Mouse (Mus musculus) left cerebral cortex, adult 2 months (tissue): ENCODE results near the gene Ccm2l. TPM values are rescaled to one million over a fixed set of nuclear protein-coding genes. Genes with fewer than 3 reads are reported as not detected.
A peak's percentile ranks its signal among the peaks of the same experiment; 100 is the strongest.

Experiments used
- DNase-seq, 2 experiments: peaks; one replicate each; pipeline ENCODE4 v3.0.0; 2021 to 2022; ENCODE audit warnings: low spot score in 2 of 2, mixed read lengths in 1 of 2; ENCODE audit errors: extremely low spot score in 1 of 2
- H3K27ac ChIP-seq: fragments of 200-600 bp; 2 replicates; pipeline ENCODE4 v1.8.1; 2022
- H3K4me3 ChIP-seq: fragments of 200-600 bp; 2 replicates; pipeline ENCODE4 v1.8.1; 2022
- CTCF ChIP-seq: fragments of 200-600 bp; IDR thresholded peaks from 2 replicates; pipeline ENCODE4 v1.8.1; 2022; ENCODE audit warnings: antibody characterized with exemption, mild to moderate bottlenecking, moderate library complexity
- intact Hi-C: fragments of 180-260 bp; cut with DNase I; formaldehyde crosslinking; loops from one replicate; pipeline ENCODE4 v1.15.1; 2025
- total RNA-seq, 2 experiments: library from RNA; stranded (reverse); gene quantifications; 2 replicates each; pipeline ENCODE4 v1.2.3; 2021

Gene Ccm2l
- total RNA-seq, 2 experiments from 2014 or later, result 5.4 to 6.2 TPM

- TF ChIP-seq CTCF, result no peak
- Histone ChIP-seq H3K27ac (no peak overlapping the region), H3K4me3 (no peak overlapping the region)
- intact Hi-C loops, result no loop called here
- DNase-seq, result no peak
Observed at GRCm38 (mm10) chr2:153109596-153109995, 43.8 kb downstream of the Ccm2l start.

- Histone ChIP-seq H3K27ac (no peak overlapping the region), H3K4me3 (no peak overlapping the region)
- TF ChIP-seq CTCF, result no peak
- intact Hi-C loops, result no loop called here
- no peak for DNase-seq
Observed at GRCm38 (mm10) chr2:153111298-153111697, 45.5 kb downstream of the Ccm2l start.

GRCm38 (mm10) chr2:153115679-153116081, 49.9 kb downstream of the Ccm2l start:
- no peak for TF ChIP-seq CTCF
- H3K4me3 ChIP-seq, result no peak overlapping the region
- DNase-seq, result no peak
- intact Hi-C loops, result no loop called here
- no peak overlapping the region for H3K27ac ChIP-seq

GRCm38 (mm10) chr2:153117051-153117486, 51.3 kb downstream of the Ccm2l start:
- intact Hi-C loops, result no loop called here
- no peak for DNase-seq
- Histone ChIP-seq H3K27ac (no peak overlapping the region), H3K4me3 (no peak overlapping the region)
- no peak for TF ChIP-seq CTCF

GRCm38 (mm10) chr2:153119488-153119887, 53.7 kb downstream of the Ccm2l start:
- no peak for TF ChIP-seq CTCF
- H3K27ac ChIP-seq, result no peak overlapping the region
- intact Hi-C loops, result no loop called here
- no peak overlapping the region for H3K4me3 ChIP-seq
- no peak for DNase-seq

GRCm38 (mm10) chr2:153120126-153120525, 54.4 kb downstream of the Ccm2l start:
- H3K4me3 ChIP-seq, result no peak overlapping the region
- no peak overlapping the region for H3K27ac ChIP-seq
- no peak for DNase-seq
- no peak for TF ChIP-seq CTCF
- intact Hi-C loops, result no loop called here

GRCm38 (mm10) chr2:153121821-153122615, 56.3 kb downstream of the Ccm2l start:
- Histone ChIP-seq H3K27ac (no peak overlapping the region), H3K4me3 (no peak overlapping the region)
- TF ChIP-seq CTCF, result no peak
- intact Hi-C loops, result no loop called here
- no peak for DNase-seq

GRCm38 (mm10) chr2:153122701-153123100, 56.9 kb downstream of the Ccm2l start:
- Histone ChIP-seq H3K27ac (no peak overlapping the region), H3K4me3 (no peak overlapping the region)
- TF ChIP-seq CTCF, result no peak
- intact Hi-C loops, result no loop called here
- no peak for DNase-seq

GRCm38 (mm10) chr2:153125875-153126274, 60.1 kb downstream of the Ccm2l start:
- intact Hi-C loops, result loop anchor here (5.0 kb wide), 1 partner anchor 39 kb away; no protein-coding TSS in a partner anchor
- Histone ChIP-seq H3K27ac (no peak overlapping the region), H3K4me3 (no peak overlapping the region)
- DNase-seq, result no peak
- no peak for TF ChIP-seq CTCF

GRCm38 (mm10) chr2:153131019-153131418, 65.3 kb downstream of the Ccm2l start:
- Histone ChIP-seq H3K27ac (no peak overlapping the region), H3K4me3 (no peak overlapping the region)
- DNase-seq, result no peak
- intact Hi-C loops, result no loop called here
- TF ChIP-seq CTCF, result peak; percentile 40

Other genes starting within 250 kb of the Ccm2l start
- 100 to 1,000 TPM; 133 to 135 TPM for gene Bcl2l1, start 234.2 kb upstream of the Ccm2l start, total RNA-seq
- 1 to 10 TPM; 2.5 to 3.0 TPM for gene Tpx2, start 218.0 kb upstream of the Ccm2l start, total RNA-seq
- not detected for gene Mylk2, start 154.6 kb upstream of the Ccm2l start, total RNA-seq
- under 1 TPM; 0.34 to 0.44 TPM for gene Foxs1, start 132.7 kb upstream of the Ccm2l start, total RNA-seq
- gene Dusp15, start 114.3 kb upstream of the Ccm2l start, total RNA-seq, result 10 to 100 TPM; 16.9 to 20.3 TPM
- 1 to 10 TPM; 2.3 to 2.9 TPM for gene Ttll9, start 103.5 kb upstream of the Ccm2l start, total RNA-seq
- 10 to 100 TPM; 55.5 to 60.5 TPM for gene Pdrg1, start 50.5 kb upstream of the Ccm2l start, total RNA-seq
- 1 to 10 TPM; 5.0 to 5.3 TPM for gene Xkr7, start 34.1 kb upstream of the Ccm2l start, total RNA-seq
- 1 to 10 TPM; 2.0 to 2.1 TPM for gene Hck, start 42.5 kb downstream of the Ccm2l start, total RNA-seq
- gene Tm9sf4, start 95.3 kb downstream of the Ccm2l start, total RNA-seq, result 100 to 1,000 TPM; 112 to 118 TPM
- 10 to 100 TPM; 24.6 to 26.5 TPM for gene Tspyl3, start 159.5 kb downstream of the Ccm2l start, total RNA-seq
- gene Plagl2, start 175.5 kb downstream of the Ccm2l start, total RNA-seq, result 1 to 10 TPM; 6.0 to 6.2 TPM
- gene Pofut1, start 175.6 kb downstream of the Ccm2l start, total RNA-seq, result 10 to 100 TPM; 15.4 to 17.3 TPM
- gene Kif3b, start 225.5 kb downstream of the Ccm2l start, total RNA-seq, result 10 to 100 TPM; 55.7 to 57.3 TPM